Comparison of ENCODE assay signal across 12 mouse cellular contexts in genomic region chr15:10723507-10723906, GRCm38 (mm10). TPM values are rescaled to one million over a fixed set of nuclear protein-coding genes. Genes with fewer than 3 reads are reported as not detected.
DNase-seq lines count a peak whose midpoint lies in the region; ATAC-seq and TF ChIP-seq lines count a peak whose summit lies in the region.
"Had no signal": no experiment of that assay in that cellular context is flagged by ENCODE, and none has a peak within 500 bp of the region (broad histone marks: within the 10 kb centered on the region; RNA-seq: fewer than 3 reads in every experiment).

No protein-coding gene starts in this region.

- ATAC-seq in limb, embryonic 14.5 days (ENCODE audit: low FRiP score, low read depth): no peak
- peak; percentile 91 for ATAC-seq in CD4-positive, CD25-positive, alpha-beta regulatory T cell, adult 4 months
- ATAC-seq in hematopoietic stem cell, adult 5-6 weeks (replicated peaks in 1 of 2; ENCODE audit: insufficient read depth in 1 of 2, low FRiP score in 2 of 2, low TSS enrichment in 1 of 2, low read depth in 1 of 2, poor library complexity in 2 of 2, severe bottlenecking in 2 of 2): peak; percentile 46 to 74

- no peak for DNase-seq in limb, embryonic 14.5 days (ENCODE audit: low spot score)
- no peak for DNase-seq in limb, embryonic 10.5 days (ENCODE audit: low spot score)
- peak; percentile 27 for DNase-seq in 3134 (ENCODE audit: extremely low read depth, insufficient read length, low spot score)
- no peak for DNase-seq in left cerebral cortex, postnatal 25 days (ENCODE audit: low spot score in 2 of 2)
- DNase-seq in right cerebral cortex, postnatal 10 days (ENCODE audit: low spot score in 2 of 2): no peak
- DNase-seq in left cerebral cortex, adult 9 months (ENCODE audit: low spot score in 2 of 2): no peak
- DNase-seq: kidney, adult 2 months; right cerebral cortex, postnatal 25 days had no signal

- no peak overlapping the region for H3K4me3 ChIP-seq in limb, embryonic 14.5 days (replicated peaks; ENCODE audit: low read length)
- H3K4me3 ChIP-seq in limb, embryonic 10.5 days: no peak overlapping the region
- H3K4me3 ChIP-seq: heart, embryonic 15.5 days had no signal

- no peaks in the 10 kb centered on the region for H3K27me3 ChIP-seq in limb, embryonic 14.5 days (ENCODE audit: control insufficient read depth, insufficient read depth, low read length)
- H3K27me3 ChIP-seq in limb, embryonic 10.5 days (ENCODE audit: low read depth, poor library complexity, severe bottlenecking): no peaks in the 10 kb centered on the region

- no peak overlapping the region for H3K4me2 ChIP-seq in limb, embryonic 14.5 days (replicated peaks; ENCODE audit: low read depth, low read length, severe bottlenecking)

- H3K4me1 ChIP-seq in limb, embryonic 14.5 days (ENCODE audit: control insufficient read depth, insufficient read depth, low read length): peaks cover 16% of the 10 kb centered on the region
- H3K4me1 ChIP-seq in limb, embryonic 10.5 days: peaks cover 17% of the 10 kb centered on the region

- H3K9me3 ChIP-seq in limb, embryonic 14.5 days (ENCODE audit: control insufficient read depth, low read length): no peaks in the 10 kb centered on the region
- H3K9me3 ChIP-seq in limb, embryonic 10.5 days (replicated peaks): no peaks in the 10 kb centered on the region
- H3K9me3 ChIP-seq: heart, embryonic 15.5 days had no signal

- peak overlapping the region; percentile 22; the same call in 1 of the 2 replicates for H3K27ac ChIP-seq in limb, embryonic 14.5 days (replicated peaks; ENCODE audit: low read depth, low read length)
- H3K27ac ChIP-seq in limb, embryonic 10.5 days: no peak overlapping the region; the same call in 1 of the 2 replicates
- H3K27ac ChIP-seq: heart, embryonic 15.5 days; liver, embryonic 14.5 days had no signal

- intact Hi-C loops in left cerebral cortex, postnatal 25 days (cut with DNase I): no loop called here

- no peak overlapping the region for H3K9ac ChIP-seq in limb, embryonic 14.5 days (ENCODE audit: low read depth, low read length, severe bottlenecking)
- H3K9ac ChIP-seq: heart, embryonic 15.5 days; liver, embryonic 14.5 days had no signal

- 40% methylated on average over 1 of the region's 1 CpGs for WGBS in limb, embryonic 14.5 days
- WGBS in limb, embryonic 10.5 days: 25% methylated on average over 1 of the region's 1 CpGs

- TF ChIP-seq POLR2A in limb, embryonic 14.5 days (IDR thresholded peaks at IDR 0.05; ENCODE audit: borderline replicate concordance, extremely low read depth, insufficient read depth, insufficient read length): no peak

- no peaks in the 10 kb centered on the region for H3K36me3 ChIP-seq in limb, embryonic 14.5 days (ENCODE audit: control insufficient read depth, insufficient read depth, low read length)
- H3K36me3 ChIP-seq in limb, embryonic 10.5 days: no peaks in the 10 kb centered on the region
- H3K36me3 ChIP-seq: heart, embryonic 15.5 days had no signal

RNA-seq across cellular contexts. Expression of gene Rai14, which starts 9.1 kb away (rescaled TPM):
- 38.6 and 44.6 TPM in 2 replicates for polyA plus RNA-seq in limb, embryonic 14.5 days (2012; rRNA removed)
- polyA plus RNA-seq in limb, embryonic 14.5 days (2014; fragmentation: Nextera tagmentation; extraction: Ambion mirVana): 57.2 and 66.4 TPM in 2 replicates
- polyA plus RNA-seq in limb, embryonic 10.5 days (2016; fragmentation: Nextera tagmentation; extraction: Ambion mirVana): 50.5 and 64.8 TPM in 2 replicates
- polyA plus RNA-seq in CD4-positive, CD25-positive, alpha-beta regulatory T cell, adult 4 months (2017; shearing (Covaris generic)): 1 to 10 TPM in 1 of 2 experiments, under 1 TPM in 1; 0.47 to 1.2 TPM
- 20.3 and 22.8 TPM in 2 replicates for total RNA-seq in hematopoietic stem cell, adult 5-6 weeks (2017)
- 1 to 10 TPM; 7.5 to 8.9 TPM for total RNA-seq in left cerebral cortex, postnatal 25 days (2021)

Comparison
In these comparisons a context has a peak if more than half of its experiments do, and no peak if none do; other contexts are left out.
1. RNA of gene Rai14, which starts 9.1 kb away (polyA plus RNA-seq): 50.5 to 64.8 TPM in limb, embryonic 10.5 days and 38.6 to 66.4 TPM in limb, embryonic 14.5 days; 0.47 to 1.2 TPM in CD4-positive, CD25-positive, alpha-beta regulatory T cell, adult 4 months; every median in the first group is over 10 times any median in the second.